In the genomic region with DNA sequence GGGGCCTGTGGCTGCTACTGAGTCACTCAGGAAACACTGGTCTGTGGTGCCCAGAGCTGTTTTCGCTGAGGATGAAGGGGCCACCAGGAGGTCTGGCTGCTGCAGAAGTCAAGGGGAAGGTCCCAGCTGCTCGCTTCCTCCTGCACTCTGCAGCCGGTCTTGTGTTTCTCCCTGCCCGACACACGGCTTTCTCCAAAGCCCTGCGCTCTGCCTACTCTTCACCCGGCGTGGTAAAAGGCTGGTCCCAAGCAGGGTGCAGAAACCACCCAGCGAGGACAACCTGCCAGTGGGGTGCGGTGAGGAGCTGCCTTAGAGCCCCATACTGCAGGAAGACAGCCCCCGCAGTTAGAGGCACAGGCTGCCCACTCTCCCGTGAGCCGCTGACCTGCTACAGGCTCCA, we compare ENCODE assay signal across 10 mouse cellular contexts. TPM values are rescaled to one million over a fixed set of nuclear protein-coding genes. Genes with fewer than 3 reads are reported as not detected.
DNase-seq lines count a peak whose midpoint lies in the region; ATAC-seq and TF ChIP-seq lines count a peak whose summit lies in the region.
"Had no signal": no experiment of that assay in that cellular context is flagged by ENCODE, and none has a peak within 500 bp of the region (broad histone marks: within the 10 kb centered on the region; RNA-seq: fewer than 3 reads in every experiment).

No protein-coding gene starts in this region.

- no peaks in the 10 kb centered on the region for H3K9me3 ChIP-seq in limb, embryonic 14.5 days (ENCODE audit: control insufficient read depth, low read length)
- no peaks in the 10 kb centered on the region for H3K9me3 ChIP-seq in stomach, postnatal 0 days (ENCODE audit: control insufficient read depth, low read length)

- intact Hi-C loops in left cerebral cortex, adult 2 months (cut with DNase I): no loop called here

- H3K27ac ChIP-seq in left cerebral cortex, adult 2 months: 0 out of 2 replicates have a peak overlapping the region, but pooled peaks have one; percentile 15
- H3K27ac ChIP-seq in bone marrow macrophage, adult 2 months (ENCODE audit: insufficient read depth, low read depth, low read length): peak overlapping the region; percentile 54
- H3K27ac ChIP-seq in limb, embryonic 14.5 days (replicated peaks; ENCODE audit: low read depth, low read length): 0 out of 2 replicates have a peak overlapping the region, but pooled peaks have one; percentile 39
- peak overlapping the region; percentile 71 for H3K27ac ChIP-seq in stomach, postnatal 0 days (replicated peaks)

- no peak overlapping the region for H3K4me3 ChIP-seq in left cerebral cortex, adult 2 months
- no peak overlapping the region for H3K4me3 ChIP-seq in bone marrow macrophage, adult 2 months (ENCODE audit: insufficient read depth, low read length)
- H3K4me3 ChIP-seq in limb, embryonic 14.5 days (replicated peaks; ENCODE audit: low read length): no peak overlapping the region
- no peak overlapping the region for H3K4me3 ChIP-seq in stomach, postnatal 0 days (ENCODE audit: low read depth, low read length)

- TF ChIP-seq CTCF in left cerebral cortex, adult 2 months (IDR thresholded peaks at IDR 0.05): no peak
- no peak for TF ChIP-seq CTCF in bone marrow macrophage, adult 2 months (IDR thresholded peaks at IDR 0.05; ENCODE audit: low read depth, low read length)
- TF ChIP-seq CTCF in stomach, postnatal 0 days (IDR thresholded peaks at IDR 0.05; ENCODE audit: low read depth): no peak

- 0 out of 2 replicates have a peak overlapping the region, but pooled peaks have one; percentile 7 for H3K9ac ChIP-seq in limb, embryonic 14.5 days (ENCODE audit: low read depth, low read length, severe bottlenecking)
- H3K9ac ChIP-seq in stomach, postnatal 0 days (ENCODE audit: low read length): peak overlapping the region; percentile 43; the same call in 1 of the 2 replicates

- no peak for DNase-seq in left cerebral cortex, adult 2 months (ENCODE audit: extremely low spot score in 1 of 2, low spot score in 2 of 2)
- no peak for DNase-seq in left cerebral cortex, adult 9 months (ENCODE audit: low spot score in 2 of 2)
- no peak for DNase-seq in limb, embryonic 14.5 days (ENCODE audit: low spot score)
- no peak for DNase-seq in stomach, postnatal 0 days (ENCODE audit: low spot score)
- no peak for DNase-seq in yolk sac, embryonic 10.5 days (ENCODE audit: low spot score)
- DNase-seq in embryo, embryonic 10.5 days (ENCODE audit: low spot score): no peak
- no peak for DNase-seq in adrenal gland, adult 18-20 months (ENCODE audit: low spot score in 2 of 2)
- DNase-seq: kidney, adult 11 months; lung, postnatal 36 days had no signal

- no peak for ATAC-seq in limb, embryonic 14.5 days (ENCODE audit: low FRiP score, low read depth)
- no peak; the same call in 1 of the 2 replicates for ATAC-seq in stomach, postnatal 0 days (ENCODE audit: low FRiP score, low TSS enrichment)

- H3K27me3 ChIP-seq in limb, embryonic 14.5 days (ENCODE audit: control insufficient read depth, insufficient read depth, low read length): no peaks in the 10 kb centered on the region
- H3K27me3 ChIP-seq in stomach, postnatal 0 days (ENCODE audit: control insufficient read depth, insufficient read depth, low read length): no peaks in the 10 kb centered on the region

- peaks cover 42% of the 10 kb centered on the region for H3K4me1 ChIP-seq in bone marrow macrophage, adult 2 months (ENCODE audit: control insufficient read depth, insufficient read depth, low read length)
- H3K4me1 ChIP-seq in limb, embryonic 14.5 days (ENCODE audit: control insufficient read depth, insufficient read depth, low read length): peaks cover 15% of the 10 kb centered on the region; the same call in 1 of the 2 replicates
- H3K4me1 ChIP-seq in stomach, postnatal 0 days (replicated peaks; ENCODE audit: control insufficient read depth, insufficient read depth): peaks cover 2% of the 10 kb centered on the region; the same call in 1 of the 2 replicates

- TF ChIP-seq EP300 in stomach, postnatal 0 days (optimal IDR thresholded peaks at IDR 0.05): no peak

- peaks cover 53% of the 10 kb centered on the region for H3K36me3 ChIP-seq in limb, embryonic 14.5 days (ENCODE audit: control insufficient read depth, insufficient read depth, low read length)
- peaks cover 29% of the 10 kb centered on the region for H3K36me3 ChIP-seq in stomach, postnatal 0 days (ENCODE audit: control insufficient read depth, insufficient read depth, low read length)

- TF ChIP-seq POLR2A in bone marrow macrophage, adult 2 months (IDR thresholded peaks at IDR 0.05; ENCODE audit: borderline replicate concordance, low read depth, low read length): no peak
- no peak for TF ChIP-seq POLR2A in limb, embryonic 14.5 days (IDR thresholded peaks at IDR 0.05; ENCODE audit: borderline replicate concordance, extremely low read depth, insufficient read depth, insufficient read length)

- no peak overlapping the region for H3K4me2 ChIP-seq in limb, embryonic 14.5 days (replicated peaks; ENCODE audit: low read depth, low read length, severe bottlenecking)
- H3K4me2 ChIP-seq in stomach, postnatal 0 days (replicated peaks; ENCODE audit: low read depth): no peak overlapping the region

- WGBS in limb, embryonic 14.5 days: 77% methylated on average over 13 of the region's 13 CpGs
- 65% methylated on average over 13 of the region's 13 CpGs for WGBS in stomach, postnatal 0 days

RNA-seq across cellular contexts. Expression of a gene that starts 4.7 kb away (rescaled TPM):
- total RNA-seq in left cerebral cortex, adult 2 months (2021): not detected
- not detected in 2 replicates for polyA plus RNA-seq in bone marrow macrophage, adult 2 months (2012; ENCODE audit: insufficient read depth, insufficient read length, missing spikeins)
- 0.19 and 0.20 TPM in 2 replicates for polyA plus RNA-seq in limb, embryonic 14.5 days (2012; rRNA removed)
- polyA plus RNA-seq in limb, embryonic 14.5 days (2014; fragmentation: Nextera tagmentation; extraction: Ambion mirVana): 0.92 and 1.5 TPM in 2 replicates
- 0.27 and 0.28 TPM in 2 replicates for polyA plus RNA-seq in stomach, postnatal 0 days (2015; fragmentation: Nextera tagmentation; extraction: Ambion mirVana)
- total RNA-seq in adrenal gland, adult 18-20 months (2021): not detected

RNA-seq across cellular contexts. Expression of a gene that starts 4.8 kb away (rescaled TPM):
- total RNA-seq in left cerebral cortex, adult 2 months (2021): 10 to 100 TPM; 35.0 to 37.7 TPM
- polyA plus RNA-seq in bone marrow macrophage, adult 2 months (2012; ENCODE audit: insufficient read depth, insufficient read length, missing spikeins): 158 and 180 TPM in 2 replicates
- 127 and 202 TPM in 2 replicates for polyA plus RNA-seq in limb, embryonic 14.5 days (2012; rRNA removed)
- polyA plus RNA-seq in limb, embryonic 14.5 days (2014; fragmentation: Nextera tagmentation; extraction: Ambion mirVana): 51.7 and 54.9 TPM in 2 replicates
- polyA plus RNA-seq in stomach, postnatal 0 days (2015; fragmentation: Nextera tagmentation; extraction: Ambion mirVana): 22.7 and 27.4 TPM in 2 replicates
- total RNA-seq in adrenal gland, adult 18-20 months (2021): 1 to 10 TPM; 4.1 to 6.5 TPM

RNA-seq across cellular contexts. Expression of a gene that starts 17.7 kb away (rescaled TPM):
- total RNA-seq in left cerebral cortex, adult 2 months (2021): 10 to 100 TPM; 64.8 to 68.2 TPM
- 68.7 and 76.5 TPM in 2 replicates for polyA plus RNA-seq in bone marrow macrophage, adult 2 months (2012; ENCODE audit: insufficient read depth, insufficient read length, missing spikeins)
- 60.6 and 80.6 TPM in 2 replicates for polyA plus RNA-seq in limb, embryonic 14.5 days (2012; rRNA removed)
- polyA plus RNA-seq in limb, embryonic 14.5 days (2014; fragmentation: Nextera tagmentation; extraction: Ambion mirVana): 43.6 and 45.0 TPM in 2 replicates
- 35.6 and 39.3 TPM in 2 replicates for polyA plus RNA-seq in stomach, postnatal 0 days (2015; fragmentation: Nextera tagmentation; extraction: Ambion mirVana)
- total RNA-seq in adrenal gland, adult 18-20 months (2021): 10 to 100 TPM; 55.2 to 57.2 TPM

RNA-seq across cellular contexts. Expression of a gene that starts 19.0 kb away (rescaled TPM):
- total RNA-seq in left cerebral cortex, adult 2 months (2021): 100 to 1,000 TPM; 165 to 171 TPM
- polyA plus RNA-seq in bone marrow macrophage, adult 2 months (2012; ENCODE audit: insufficient read depth, insufficient read length, missing spikeins): 1.7 and 2.3 TPM in 2 replicates
- 32.5 and 44.4 TPM in 2 replicates for polyA plus RNA-seq in limb, embryonic 14.5 days (2012; rRNA removed)
- polyA plus RNA-seq in limb, embryonic 14.5 days (2014; fragmentation: Nextera tagmentation; extraction: Ambion mirVana): 20.8 and 21.7 TPM in 2 replicates
- 4.1 and 4.3 TPM in 2 replicates for polyA plus RNA-seq in stomach, postnatal 0 days (2015; fragmentation: Nextera tagmentation; extraction: Ambion mirVana)
- 1 to 10 TPM; 3.1 to 5.4 TPM for total RNA-seq in adrenal gland, adult 18-20 months (2021)

RNA-seq across cellular contexts. Expression of a gene that starts 31.8 kb away (rescaled TPM):
- 10 to 100 TPM; 19.8 to 20.4 TPM for total RNA-seq in left cerebral cortex, adult 2 months (2021)
- polyA plus RNA-seq in bone marrow macrophage, adult 2 months (2012; ENCODE audit: insufficient read depth, insufficient read length, missing spikeins): 1,085 and 1,245 TPM in 2 replicates
- polyA plus RNA-seq in limb, embryonic 14.5 days (2012; rRNA removed): 2,106 and 2,309 TPM in 2 replicates
- polyA plus RNA-seq in limb, embryonic 14.5 days (2014; fragmentation: Nextera tagmentation; extraction: Ambion mirVana): 2,467 and 2,738 TPM in 2 replicates
- polyA plus RNA-seq in stomach, postnatal 0 days (2015; fragmentation: Nextera tagmentation; extraction: Ambion mirVana): 1,326 and 1,632 TPM in 2 replicates
- 100 to 1,000 TPM; 300 to 824 TPM for total RNA-seq in adrenal gland, adult 18-20 months (2021)

Comparison
In these comparisons a context has a peak if more than half of its experiments do, and no peak if none do; other contexts are left out.
1. H3K27ac ChIP-seq: peak in every context shown above with its lines; median percentile 71 in stomach, postnatal 0 days; 54 in bone marrow macrophage, adult 2 months; 39 in limb, embryonic 14.5 days; 15 in left cerebral cortex, adult 2 months.